Mouse (Mus musculus): ENCODE measurements around the gene B4gat1.

Gene B4gat1

GRCm38 (mm10) chr19:5058801-5059771 lies 20.5 kb downstream of the B4gat1 start:
- no peak for DNase-seq (ENCODE audit: low spot score)

GRCm38 (mm10) chr19:5060365-5061330 lies 22.0 kb downstream of the B4gat1 start:
- no peak for DNase-seq (ENCODE audit: low spot score)

DNA sequence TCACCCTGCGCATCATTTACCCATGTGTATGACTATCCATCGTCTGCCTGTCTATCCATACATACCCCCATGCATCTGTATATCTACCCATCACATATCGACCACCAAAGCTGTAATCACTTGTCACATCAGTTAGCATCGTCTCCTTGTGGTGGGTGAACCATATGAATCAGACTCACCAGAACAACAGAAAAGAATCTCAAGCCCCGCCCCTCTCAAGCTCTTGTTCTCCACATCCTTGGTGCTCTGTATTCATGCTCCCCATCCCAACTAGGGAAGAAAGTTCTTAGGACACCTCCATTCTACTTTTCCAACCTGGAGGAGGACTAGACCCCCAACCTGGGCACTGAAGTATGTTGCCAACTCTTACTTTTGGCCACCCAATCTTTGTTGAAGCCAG lies 23.4 kb downstream of the B4gat1 start:
- no peak for DNase-seq (ENCODE audit: low spot score)

- peak; percentile 60 for DNase-seq (ENCODE audit: low spot score)
Observed at GRCm38 (mm10) chr19:5062446-5062845, 23.8 kb downstream of the B4gat1 start.

GRCm38 (mm10) chr19:5065104-5065503 lies 26.5 kb downstream of the B4gat1 start:
- DNase-seq (ENCODE audit: low spot score) = no peak

DNA sequence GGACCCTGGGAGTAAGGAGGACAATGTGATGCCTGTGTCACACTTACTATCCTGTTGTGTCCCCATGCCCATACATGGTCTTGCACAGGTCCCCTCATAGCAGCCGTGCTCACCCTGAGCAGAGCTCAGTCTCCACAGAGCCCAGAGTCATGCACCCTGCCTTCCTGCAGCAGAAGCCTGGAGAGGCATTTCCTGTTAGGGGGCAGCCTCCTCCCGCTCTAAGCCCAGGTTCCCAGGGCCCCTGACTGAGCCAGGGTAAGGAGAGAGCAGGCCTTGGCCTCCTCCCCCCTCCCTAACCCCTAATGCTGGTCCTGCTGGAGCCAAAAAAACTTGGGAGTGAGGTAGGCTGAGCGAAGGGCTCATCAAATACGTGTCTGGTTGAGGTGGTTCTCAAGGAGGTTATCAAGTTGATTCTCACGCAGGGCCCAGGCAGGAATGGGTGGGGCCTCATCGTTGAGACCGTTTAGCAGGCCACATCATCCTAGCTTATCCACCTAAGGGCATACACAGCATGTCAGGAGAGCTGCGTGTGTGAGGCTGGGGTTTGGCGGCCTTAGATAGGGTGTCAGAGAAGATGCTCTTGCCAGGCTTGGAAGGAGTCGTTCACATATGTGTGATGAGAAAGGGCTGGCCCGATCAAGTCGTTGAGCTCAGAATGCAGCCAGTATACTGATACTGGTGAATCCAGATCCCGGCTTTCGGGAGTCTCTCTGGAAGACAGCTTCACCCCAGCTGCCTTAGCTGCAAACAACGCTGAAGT lies 28.6 kb downstream of the B4gat1 start:
- DNase-seq (ENCODE audit: low spot score) = no peak

- DNase-seq (ENCODE audit: low spot score) = peak; percentile 56
Observed at GRCm38 (mm10) chr19:5067867-5068569, 29.4 kb downstream of the B4gat1 start, which contains the start of gene Cd248. Gene Cd248, plus strand, starts transcription at chr19:5068078.

- no peak for DNase-seq (ENCODE audit: low spot score)
Observed at GRCm38 (mm10) chr19:5068570-5069234, 30.1 kb downstream of the B4gat1 start.

- no peak for DNase-seq (ENCODE audit: low spot score)
Observed at GRCm38 (mm10) chr19:5069486-5069885, 30.9 kb downstream of the B4gat1 start.

- no peak for DNase-seq (ENCODE audit: low spot score)
Observed at GRCm38 (mm10) chr19:5069978-5070377, 31.4 kb downstream of the B4gat1 start.

DNA sequence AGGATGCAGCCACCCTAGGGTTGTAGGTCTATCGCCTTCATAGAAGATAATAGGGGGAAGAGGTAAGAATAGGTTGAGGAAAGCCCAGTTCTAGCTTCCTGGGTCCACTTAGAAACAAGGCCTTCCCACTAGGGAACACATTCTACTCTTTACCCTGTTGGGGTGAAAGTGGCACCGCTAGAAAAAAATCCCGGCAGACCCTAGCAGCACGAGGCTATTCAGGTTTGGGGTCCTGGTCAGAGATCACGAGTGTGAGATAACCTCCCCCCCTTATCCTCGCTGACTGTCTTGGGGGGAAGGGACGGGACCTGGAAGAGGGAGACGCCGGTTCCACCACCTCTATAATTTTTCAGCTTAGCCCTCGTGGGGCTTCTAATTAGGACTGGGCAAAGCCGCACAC lies 32.5 kb downstream of the B4gat1 start:
- no peak for DNase-seq (ENCODE audit: low spot score)

DNA sequence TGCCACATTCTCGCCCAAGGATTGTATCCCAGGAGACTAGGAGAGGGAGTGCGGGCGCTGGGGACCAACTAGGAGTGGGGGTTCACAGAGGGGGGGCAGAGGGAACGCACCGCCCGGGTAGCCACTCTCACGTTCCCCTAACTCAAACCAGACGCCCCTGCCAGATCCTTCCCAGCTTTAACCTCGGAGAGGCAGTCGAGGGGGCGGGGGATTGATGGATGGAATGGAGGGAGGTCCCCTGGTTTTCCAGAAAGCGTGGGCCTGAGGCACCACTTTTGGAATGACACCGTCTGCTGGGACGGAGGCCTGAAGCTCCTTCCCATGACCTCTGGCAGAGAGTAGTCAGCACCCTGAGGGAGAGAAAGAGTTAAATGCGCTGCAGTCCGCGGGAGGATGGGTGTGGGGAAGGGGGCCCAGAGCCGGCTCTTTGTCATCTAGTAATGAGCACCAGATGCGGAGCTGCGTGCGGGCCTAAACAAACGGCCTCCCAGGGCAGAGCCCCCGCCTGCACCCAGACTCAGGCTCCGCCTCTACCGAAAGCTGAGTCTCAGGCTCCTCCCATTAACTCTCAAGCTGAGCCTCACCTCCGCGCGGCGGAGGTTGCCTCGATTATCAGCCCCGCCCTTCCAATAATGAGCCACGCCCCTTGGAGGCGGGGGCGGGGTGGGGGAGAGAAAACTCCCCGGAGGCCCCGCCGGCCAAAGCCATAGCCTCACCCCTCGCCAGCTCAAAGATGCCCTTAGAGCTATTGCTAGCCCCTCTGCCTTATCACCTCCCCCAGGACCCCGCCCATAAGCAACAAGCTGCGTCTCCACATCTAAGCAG lies 33.1 kb downstream of the B4gat1 start:
- peak; percentile 76 for DNase-seq (ENCODE audit: low spot score)

DNA sequence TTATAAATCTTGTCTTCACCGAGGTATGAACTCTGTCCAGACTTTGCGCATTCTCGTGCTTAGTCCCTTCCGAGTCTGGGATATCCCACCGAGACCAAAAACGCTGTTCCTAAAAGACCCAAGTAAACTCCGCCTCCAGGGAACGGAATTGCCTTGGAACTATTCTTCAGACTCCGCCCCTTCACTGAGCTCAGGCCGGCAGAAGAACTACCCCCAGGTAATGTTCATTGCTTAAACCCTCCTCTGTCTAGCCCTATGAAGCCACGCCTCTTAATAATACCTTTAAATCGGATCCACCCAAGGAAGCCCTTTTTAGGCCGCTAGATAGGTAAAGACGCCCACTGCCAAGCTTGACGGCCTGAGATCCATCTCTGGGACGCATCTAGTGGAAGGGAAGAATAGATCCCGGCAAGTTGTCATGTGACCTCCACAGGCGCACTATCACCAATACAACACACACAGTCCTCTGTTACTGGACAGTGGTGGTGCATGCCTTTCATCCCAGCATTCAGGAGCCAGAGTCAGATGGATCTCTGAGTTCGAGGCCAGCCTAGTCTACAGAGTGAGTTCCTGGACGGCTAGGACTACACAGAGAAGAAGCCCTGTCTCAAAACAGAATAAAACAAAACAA lies 33.9 kb downstream of the B4gat1 start:
- no peak for DNase-seq (ENCODE audit: low spot score)

DNA sequence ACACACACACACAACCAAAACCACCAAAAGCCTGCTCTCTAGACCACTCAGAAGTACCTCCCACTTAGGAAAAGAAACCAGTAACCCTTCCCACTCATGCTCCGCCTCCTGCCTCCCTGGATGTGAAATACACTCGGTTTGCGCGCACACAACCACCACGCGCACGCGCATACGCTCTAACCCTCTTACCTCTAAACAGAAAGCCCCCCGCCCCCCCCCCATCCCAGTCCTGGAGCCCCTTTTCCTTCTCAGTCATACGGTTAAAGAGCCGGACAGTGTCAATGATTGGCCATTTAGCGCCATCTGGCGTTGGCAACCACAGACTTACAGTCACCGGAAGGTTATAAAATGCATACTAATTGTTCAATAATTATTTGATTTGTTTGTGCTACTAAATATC lies 34.4 kb downstream of the B4gat1 start:
- DNase-seq (ENCODE audit: low spot score) = peak; percentile 63

- DNase-seq (ENCODE audit: low spot score) = no peak
Observed at GRCm38 (mm10) chr19:5073518-5073917, 34.9 kb downstream of the B4gat1 start.

- no peak for DNase-seq (ENCODE audit: low spot score)
Observed at GRCm38 (mm10) chr19:5079279-5079678, 40.7 kb downstream of the B4gat1 start.

GRCm38 (mm10) chr19:5082005-5082404 lies 43.4 kb downstream of the B4gat1 start:
- no peak for DNase-seq (ENCODE audit: low spot score)

DNA sequence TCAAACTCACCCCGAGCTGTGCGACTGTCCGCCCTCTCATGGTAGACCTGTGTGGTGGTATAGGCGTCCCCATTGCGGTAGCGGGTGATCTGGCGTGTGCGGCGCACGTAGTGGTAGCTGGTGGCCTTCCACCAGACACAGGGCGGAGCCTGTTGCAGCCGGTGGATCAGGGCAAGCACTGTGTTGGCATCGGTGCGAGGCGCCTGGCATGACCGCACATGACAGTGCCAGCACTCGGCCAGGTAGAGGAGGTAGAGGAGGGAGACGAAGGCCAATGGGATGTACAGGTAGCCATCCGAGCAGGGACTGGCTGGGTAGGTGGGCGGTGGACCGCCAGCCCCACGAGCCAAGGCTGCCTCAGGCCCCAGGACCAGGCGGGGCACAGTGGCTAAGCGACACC lies 44.0 kb downstream of the B4gat1 start:
- no peak for DNase-seq (ENCODE audit: low spot score)
